Mouse (Mus musculus): ENCODE results near the gene Arhgap44.

Arhgap44 gene

GRCm38 (mm10) chr11:65162767-65163120, at the start of gene Arhgap44:
Gene Arhgap44, minus strand, starts transcription at chr11:65162961.
- DNase-seq: peak; percentile 73 to 75

GRCm38 (mm10) chr11:65211701-65212100, 48.9 kb upstream of the Arhgap44 start:
- DNase-seq: peak; percentile 8 to 49

GRCm38 (mm10) chr11:65209441-65209840, 46.7 kb upstream of the Arhgap44 start:
- peak in 1 of 2 experiments; percentile 8 for DNase-seq

GRCm38 (mm10) chr11:65205306-65205705, 42.5 kb upstream of the Arhgap44 start:
- no peak for DNase-seq

GRCm38 (mm10) chr11:65204651-65205050, 41.9 kb upstream of the Arhgap44 start:
- no peak for DNase-seq

GRCm38 (mm10) chr11:65203020-65203419, 40.3 kb upstream of the Arhgap44 start:
- DNase-seq: no peak

GRCm38 (mm10) chr11:65202236-65202635, 39.5 kb upstream of the Arhgap44 start:
- peak; percentile 21 to 44 for DNase-seq

GRCm38 (mm10) chr11:65198026-65198425, 35.3 kb upstream of the Arhgap44 start:
- no peak for DNase-seq

GRCm38 (mm10) chr11:65197280-65197679, 34.5 kb upstream of the Arhgap44 start:
- peak in 1 of 2 experiments; percentile 79 for DNase-seq

GRCm38 (mm10) chr11:65186974-65187373, 24.2 kb upstream of the Arhgap44 start:
- peak in 1 of 2 experiments; percentile 57 for DNase-seq

GRCm38 (mm10) chr11:65185114-65185513, 22.4 kb upstream of the Arhgap44 start:
- no peak for DNase-seq

GRCm38 (mm10) chr11:65170121-65170750, 7.5 kb upstream of the Arhgap44 start:
- peak in 1 of 2 experiments; percentile 7 for DNase-seq

- DNase-seq: peak in 1 of 2 experiments; percentile 9
These were observed 637 bp downstream of the Arhgap44 start for GRCm38 (mm10) chr11:65161881-65162766.

GRCm38 (mm10) chr11:65160991-65161880, 1.5 kb downstream of the Arhgap44 start:
- DNase-seq: peak; percentile 34 to 64

GRCm38 (mm10) chr11:65159791-65160190, 3.0 kb downstream of the Arhgap44 start, which contains the start of gene 1700086D15Rik:
Gene 1700086D15Rik, minus strand, starts transcription at chr11:65159891.
- no peak for DNase-seq

- no peak for DNase-seq
These were observed 4.1 kb downstream of the Arhgap44 start for GRCm38 (mm10) chr11:65158658-65158990.

GRCm38 (mm10) chr11:65157966-65158657, 4.6 kb downstream of the Arhgap44 start:
- DNase-seq: no peak

- no peak for DNase-seq
These were observed 9.8 kb downstream of the Arhgap44 start for GRCm38 (mm10) chr11:65153006-65153405.

GRCm38 (mm10) chr11:65148441-65148840, 14.3 kb downstream of the Arhgap44 start:
- no peak for DNase-seq

GRCm38 (mm10) chr11:65142838-65143417, 19.8 kb downstream of the Arhgap44 start:
- DNase-seq: no peak

- no peak for DNase-seq
These were observed 23.7 kb downstream of the Arhgap44 start for GRCm38 (mm10) chr11:65139030-65139429.

GRCm38 (mm10) chr11:65137145-65137652, 25.6 kb downstream of the Arhgap44 start:
- no peak for DNase-seq

All from lung, postnatal 4 days (tissue).